Mouse (Mus musculus): Measurements from ENCODE around the gene Psmd11. TPM values are rescaled to one million over a fixed set of nuclear protein-coding genes. Genes with fewer than 3 reads are reported as not detected.

The Psmd11 gene
- total and polyA plus RNA-seq, 2 experiments from 2014 or later, result 24.6 to 278 TPM

DNA sequence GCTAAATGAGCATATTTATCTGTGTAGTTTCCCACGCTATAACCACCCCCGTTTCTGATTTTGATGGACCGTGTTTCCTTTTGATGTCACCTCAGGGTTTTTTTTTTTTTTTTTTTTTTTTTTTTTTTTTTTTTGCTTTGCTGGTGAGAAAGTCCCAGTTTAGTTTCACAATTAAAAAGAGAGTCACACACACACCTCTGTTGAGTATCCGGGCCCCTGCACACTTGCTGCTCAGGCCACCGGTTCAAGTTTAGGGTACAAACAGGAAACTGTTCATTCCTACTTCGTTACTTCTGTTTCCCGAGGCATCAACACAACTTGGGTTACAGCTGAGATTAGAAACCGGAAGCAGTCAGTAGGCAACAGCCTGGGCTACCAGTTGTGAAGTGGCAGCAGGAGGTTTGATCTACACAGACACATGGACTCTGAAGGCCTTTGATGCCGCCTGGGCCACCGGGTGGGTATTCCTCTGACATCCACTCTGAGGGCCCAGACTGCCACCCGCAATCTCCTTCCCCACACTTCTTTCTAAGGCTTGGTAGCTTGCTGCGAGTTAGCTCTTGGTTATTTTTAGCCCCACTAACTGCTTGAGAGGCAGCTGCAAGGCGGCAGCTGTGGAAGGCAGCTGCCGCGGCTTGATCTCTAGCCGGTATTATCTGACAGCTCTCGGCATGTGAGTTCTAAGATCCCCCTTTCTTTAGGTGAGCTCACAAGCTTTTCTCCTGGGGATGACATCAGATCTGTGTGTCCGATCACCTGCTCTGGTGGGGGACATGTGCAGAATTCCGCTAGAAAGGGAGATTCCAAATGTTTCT, 80.2 kb downstream of the Psmd11 start:
- Histone ChIP-seq H3K4me2 (ENCODE audit: low read depth, low read length, poor library complexity, severe bottlenecking) (peak overlapping the region; percentile 7; the same call in 1 of the 2 replicates), H3K4me1 (ENCODE audit: insufficient read depth, low read length) (peaks cover 31% of the 10 kb centered on the region), H3K4me3 (ENCODE audit: low read depth, low read length) (no peak overlapping the region), H3K27me3 (ENCODE audit: insufficient read depth, low read length) (no peaks in the 10 kb centered on the region), H3K27ac (ENCODE audit: low read depth, low read length) (peak overlapping the region; percentile 78), H3K36me3 (ENCODE audit: insufficient read depth, low read length) (no peaks in the 10 kb centered on the region), H3K9ac (replicated peaks; ENCODE audit: low read length, poor library complexity, severe bottlenecking) (peak overlapping the region; percentile 19; the same call in 1 of the 2 replicates), H3K9me3 (ENCODE audit: low read length) (no peaks in the 10 kb centered on the region)
- no peak for DNase-seq (ENCODE audit: low spot score)
- 32% methylated on average over 19 of the region's 19 CpGs for WGBS
- no peak for TF ChIP-seq CTCF (IDR thresholded peaks at IDR 0.05)
- no peak for ATAC-seq (ENCODE audit: low FRiP score)

- no peak for ATAC-seq (ENCODE audit: low FRiP score)
- Histone ChIP-seq H3K4me3 (ENCODE audit: low read depth, low read length) (no peak overlapping the region), H3K4me1 (ENCODE audit: insufficient read depth, low read length) (peaks cover 30% of the 10 kb centered on the region), H3K4me2 (ENCODE audit: low read depth, low read length, poor library complexity, severe bottlenecking) (peak overlapping the region; percentile 7; the same call in 1 of the 2 replicates), H3K36me3 (ENCODE audit: insufficient read depth, low read length) (no peaks in the 10 kb centered on the region), H3K27ac (ENCODE audit: low read depth, low read length) (peak overlapping the region; percentile 78), H3K9ac (replicated peaks; ENCODE audit: low read length, poor library complexity, severe bottlenecking) (peak overlapping the region; percentile 19; the same call in 1 of the 2 replicates), H3K27me3 (ENCODE audit: insufficient read depth, low read length) (no peaks in the 10 kb centered on the region), H3K9me3 (ENCODE audit: low read length) (no peaks in the 10 kb centered on the region)
- TF ChIP-seq CTCF (IDR thresholded peaks at IDR 0.05), result no peak
- no peak for DNase-seq (ENCODE audit: low spot score)
- WGBS, result 52% methylated on average over 5 of the region's 5 CpGs
Measured at GRCm38 (mm10) chr11:80509176-80509506, 80.7 kb downstream of the Psmd11 start.

GRCm38 (mm10) chr11:80510124-80510523, 81.7 kb downstream of the Psmd11 start:
- 89% methylated on average over 10 of the region's 10 CpGs for WGBS

GRCm38 (mm10) chr11:80512313-80513056, 84.1 kb downstream of the Psmd11 start:
- Histone ChIP-seq H3K4me1 (ENCODE audit: insufficient read depth, low read length) (peaks cover 27% of the 10 kb centered on the region), H3K36me3 (ENCODE audit: insufficient read depth, low read length) (no peaks in the 10 kb centered on the region), H3K27me3 (ENCODE audit: insufficient read depth, low read length) (no peaks in the 10 kb centered on the region), H3K4me2 (ENCODE audit: low read depth, low read length, poor library complexity, severe bottlenecking) (no peak overlapping the region), H3K4me3 (ENCODE audit: low read depth, low read length) (no peak overlapping the region), H3K27ac (ENCODE audit: low read depth, low read length) (no peak overlapping the region), H3K9ac (replicated peaks; ENCODE audit: low read length, poor library complexity, severe bottlenecking) (no peak overlapping the region), H3K9me3 (ENCODE audit: low read length) (no peaks in the 10 kb centered on the region)
- 62% methylated on average over 19 of the region's 19 CpGs for WGBS
- ATAC-seq (ENCODE audit: low FRiP score) (no peak), DNase-seq (ENCODE audit: low spot score) (no peak)
- no peak for TF ChIP-seq CTCF (IDR thresholded peaks at IDR 0.05)

More at GRCm38 (mm10) chr11:80510124-80510523, 81.7 kb downstream of the Psmd11 start:
- DNase-seq (ENCODE audit: low spot score) (no peak), ATAC-seq (ENCODE audit: low FRiP score) (no peak)
- H3K4me1 ChIP-seq (ENCODE audit: insufficient read depth, low read length), result peaks cover 24% of the 10 kb centered on the region
- H3K27me3 ChIP-seq (ENCODE audit: insufficient read depth, low read length), result no peaks in the 10 kb centered on the region
- no peak overlapping the region for H3K9ac ChIP-seq (replicated peaks; ENCODE audit: low read length, poor library complexity, severe bottlenecking)
- no peak for TF ChIP-seq CTCF (IDR thresholded peaks at IDR 0.05)
- no peak overlapping the region for H3K4me3 ChIP-seq (ENCODE audit: low read depth, low read length)
- no peak overlapping the region for H3K4me2 ChIP-seq (ENCODE audit: low read depth, low read length, poor library complexity, severe bottlenecking)
- H3K9me3 ChIP-seq (ENCODE audit: low read length), result no peaks in the 10 kb centered on the region
- 0 out of 2 replicates have a peak overlapping the region, but pooled peaks have one; percentile 12 for H3K27ac ChIP-seq (ENCODE audit: low read depth, low read length)
- no peaks in the 10 kb centered on the region for H3K36me3 ChIP-seq (ENCODE audit: insufficient read depth, low read length)

GRCm38 (mm10) chr11:80513796-80514195, 85.4 kb downstream of the Psmd11 start:
- ATAC-seq (ENCODE audit: low FRiP score) (no peak), DNase-seq (ENCODE audit: low spot score) (no peak)
- H3K27ac ChIP-seq (ENCODE audit: low read depth, low read length), result no peak overlapping the region
- H3K9ac ChIP-seq (replicated peaks; ENCODE audit: low read length, poor library complexity, severe bottlenecking), result no peak overlapping the region
- H3K4me2 ChIP-seq (ENCODE audit: low read depth, low read length, poor library complexity, severe bottlenecking), result no peak overlapping the region
- TF ChIP-seq CTCF (IDR thresholded peaks at IDR 0.05), result no peak
- H3K4me3 ChIP-seq (ENCODE audit: low read depth, low read length), result no peak overlapping the region
- 29% methylated on average over 7 of the region's 7 CpGs for WGBS
- no peaks in the 10 kb centered on the region for H3K27me3 ChIP-seq (ENCODE audit: insufficient read depth, low read length)
- H3K4me1 ChIP-seq (ENCODE audit: insufficient read depth, low read length), result peaks cover 32% of the 10 kb centered on the region
- H3K9me3 ChIP-seq (ENCODE audit: low read length), result no peaks in the 10 kb centered on the region
- H3K36me3 ChIP-seq (ENCODE audit: insufficient read depth, low read length), result no peaks in the 10 kb centered on the region

DNA sequence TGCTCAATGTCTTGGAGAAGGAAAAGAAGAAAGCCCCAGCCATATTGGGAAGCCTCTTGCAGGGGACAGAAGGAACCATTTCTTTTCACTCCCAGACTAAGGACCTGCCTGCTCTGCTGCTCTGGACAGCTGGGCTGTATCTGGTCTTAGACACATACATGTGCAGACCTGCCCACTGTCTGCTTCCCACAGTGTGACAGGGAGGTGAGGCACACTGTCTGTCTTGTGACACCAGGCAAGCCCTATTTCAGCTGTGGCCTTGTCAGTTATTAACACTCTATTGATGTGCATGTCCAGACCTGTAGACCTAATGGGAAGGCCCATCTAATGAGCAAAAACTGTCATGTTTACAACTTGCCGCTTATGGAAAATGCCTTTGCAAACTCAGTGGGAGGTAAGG, 86.9 kb downstream of the Psmd11 start:
- no peak overlapping the region for H3K27ac ChIP-seq (ENCODE audit: low read depth, low read length)
- H3K4me1 ChIP-seq (ENCODE audit: insufficient read depth, low read length), result peaks cover 39% of the 10 kb centered on the region
- no peak overlapping the region for H3K9ac ChIP-seq (replicated peaks; ENCODE audit: low read length, poor library complexity, severe bottlenecking)

More for the DNA sequence above, 86.9 kb downstream of the Psmd11 start:
- DNase-seq (ENCODE audit: low spot score) (no peak), ATAC-seq (ENCODE audit: low FRiP score) (no peak)
- Histone ChIP-seq H3K4me3 (ENCODE audit: low read depth, low read length) (no peak overlapping the region), H3K36me3 (ENCODE audit: insufficient read depth, low read length) (no peaks in the 10 kb centered on the region), H3K4me2 (ENCODE audit: low read depth, low read length, poor library complexity, severe bottlenecking) (no peak overlapping the region), H3K27me3 (ENCODE audit: insufficient read depth, low read length) (no peaks in the 10 kb centered on the region), H3K9me3 (ENCODE audit: low read length) (no peaks in the 10 kb centered on the region)
- 42% methylated on average over 1 of the region's 1 CpGs for WGBS
- TF ChIP-seq CTCF (IDR thresholded peaks at IDR 0.05), result no peak
